Mouse (Mus musculus) stomach, embryonic 14.5 days (tissue): ENCODE data around the gene Spata5. TPM values are rescaled to one million over a fixed set of nuclear protein-coding genes. Genes with fewer than 3 reads are reported as not detected.

ENCODE experiments used
- ATAC-seq: fragments of 200-750 bp; cut with Nextera tagmentation; 2 replicates; pipeline ENCODE4 v1.8.0; 2017; ENCODE audit warnings: low read depth, moderate TSS enrichment; ENCODE audit not compliant: insufficient number of reproducible peaks, insufficient read depth, low FRiP score
- H3K27ac ChIP-seq: fragments of 300-500 bp; sonication (generic); 2 replicates; pipeline ENCODE4 v1.5.1; 2014; ENCODE audit warnings: mild to moderate bottlenecking, low read length, moderate library complexity, mixed read lengths
- H3K27me3 ChIP-seq: fragments of 300-500 bp; sonication (generic); 2 replicates; pipeline ENCODE4 v1.6.1; 2014; ENCODE audit warnings: low read length, control low read depth, mixed read lengths; ENCODE audit not compliant: control insufficient read depth, insufficient read depth
- H3K36me3 ChIP-seq: fragments of 300-500 bp; sonication (generic); 2 replicates; pipeline ENCODE4 v1.6.1; 2014; ENCODE audit warnings: mild to moderate bottlenecking, control low read depth, low read length, moderate library complexity, mixed read lengths; ENCODE audit not compliant: control insufficient read depth, insufficient read depth
- H3K4me1 ChIP-seq: fragments of 300-500 bp; sonication (generic); 2 replicates; pipeline ENCODE4 v1.6.1; 2014; ENCODE audit warnings: low read length, control low read depth, mixed read lengths; ENCODE audit not compliant: control insufficient read depth, insufficient read depth
- H3K4me2 ChIP-seq: fragments of 300-500 bp; sonication (generic); replicated peaks from 2 replicates; pipeline ENCODE4 v1.6.1; 2014; ENCODE audit warnings: low read depth, low read length, control low read depth
- H3K4me3 ChIP-seq: fragments of 300-500 bp; sonication (generic); 2 replicates; pipeline ENCODE4 v1.5.1; 2014; ENCODE audit warnings: low read depth, low read length, control low read depth
- H3K9ac ChIP-seq: fragments of 300-500 bp; sonication (generic); replicated peaks from 2 replicates; pipeline ENCODE4 v1.6.1; 2014; ENCODE audit warnings: low read depth, mild to moderate bottlenecking, control low read depth, low read length, moderate library complexity, mixed read lengths
- H3K9me3 ChIP-seq: fragments of 300-500 bp; sonication (generic); 2 replicates; pipeline ENCODE4 v1.6.1; 2016; ENCODE audit warnings: low read depth, low read length, control low read depth; ENCODE audit not compliant: control insufficient read depth
- WGBS: fragments of 180-500 bp; shearing (Covaris S2); extraction: QIAGEN DNeasy Blood & Tissue Kit; methylation state at CpG from one replicate; pipeline ENCODE4 v1.1.7; 2014; 5-methylcytosine and 5-hydroxymethylcytosine counted together
- polyA plus RNA-seq: library from polyadenylated mRNA; unstranded; fragments of >200 nt; fragmentation: Nextera tagmentation; extraction: Ambion mirVana; gene quantifications from 2 replicates; pipeline ENCODE4 v1.2.1, GENCODE M21; 2014

Gene Spata5
- polyA plus RNA-seq, 1 experiment from 2014 or later: 40.8 TPM

- H3K4me3 ChIP-seq: no peak overlapping the region
- peak; percentile 56; the same call in 1 of the 2 replicates for ATAC-seq
These were observed 139.6 kb downstream of the Spata5 start for GRCm38 (mm10) chr3:37559339-37559738.

GRCm38 (mm10) chr3:37561466-37561865 is 141.8 kb downstream of the Spata5 start:
- Histone ChIP-seq H3K4me1 (peaks cover 13% of the 10 kb centered on the region; the same call in 1 of the 2 replicates), H3K36me3 (no peaks in the 10 kb centered on the region), H3K4me3 (no peak overlapping the region), H3K27ac (no peak overlapping the region), H3K9ac (no peak overlapping the region), H3K9me3 (no peaks in the 10 kb centered on the region), H3K4me2 (no peak overlapping the region), H3K27me3 (no peaks in the 10 kb centered on the region)
- 80% methylated on average over 3 of the region's 3 CpGs for WGBS
- ATAC-seq: no peak

More at GRCm38 (mm10) chr3:37559339-37559738, 139.6 kb downstream of the Spata5 start:
- Histone ChIP-seq H3K9me3 (no peaks in the 10 kb centered on the region), H3K4me1 (peaks cover 19% of the 10 kb centered on the region; the same call in 1 of the 2 replicates), H3K36me3 (no peaks in the 10 kb centered on the region), H3K27me3 (no peaks in the 10 kb centered on the region), H3K9ac (no peak overlapping the region), H3K27ac (no peak overlapping the region), H3K4me2 (no peak overlapping the region)
- WGBS: 71% methylated on average over 2 of the region's 2 CpGs

- no peaks in the 10 kb centered on the region for H3K9me3 ChIP-seq
- H3K4me2 ChIP-seq: no peak overlapping the region
- no peak for ATAC-seq
- 90% methylated on average over 6 of the region's 6 CpGs for WGBS
- H3K27ac ChIP-seq: no peak overlapping the region
- H3K36me3 ChIP-seq: no peaks in the 10 kb centered on the region
- H3K27me3 ChIP-seq: no peaks in the 10 kb centered on the region
- no peak overlapping the region for H3K4me3 ChIP-seq
- no peaks in the 10 kb centered on the region for H3K4me1 ChIP-seq
- H3K9ac ChIP-seq: no peak overlapping the region
These were observed 146.4 kb downstream of the Spata5 start for GRCm38 (mm10) chr3:37566097-37566496.

GRCm38 (mm10) chr3:37567505-37567904 is 147.8 kb downstream of the Spata5 start:
- no peaks in the 10 kb centered on the region for H3K27me3 ChIP-seq
- no peak overlapping the region for H3K4me3 ChIP-seq
- no peaks in the 10 kb centered on the region for H3K9me3 ChIP-seq
- no peak for ATAC-seq
- no peak overlapping the region for H3K4me2 ChIP-seq
- no peaks in the 10 kb centered on the region for H3K4me1 ChIP-seq
- 92% methylated on average over 1 of the region's 1 CpGs for WGBS
- no peaks in the 10 kb centered on the region for H3K36me3 ChIP-seq
- H3K27ac ChIP-seq: no peak overlapping the region
- H3K9ac ChIP-seq: no peak overlapping the region

GRCm38 (mm10) chr3:37568780-37569179 is 149.1 kb downstream of the Spata5 start:
- H3K9me3 ChIP-seq: no peaks in the 10 kb centered on the region
- H3K36me3 ChIP-seq: no peaks in the 10 kb centered on the region
- ATAC-seq: no peak
- no peaks in the 10 kb centered on the region for H3K4me1 ChIP-seq
- no peak overlapping the region for H3K4me2 ChIP-seq
- no peaks in the 10 kb centered on the region for H3K27me3 ChIP-seq
- no peak overlapping the region for H3K4me3 ChIP-seq
- H3K9ac ChIP-seq: no peak overlapping the region
- WGBS: 77% methylated on average over 1 of the region's 1 CpGs
- H3K27ac ChIP-seq: no peak overlapping the region

- no peaks in the 10 kb centered on the region for H3K9me3 ChIP-seq
- H3K36me3 ChIP-seq: no peaks in the 10 kb centered on the region
- no peaks in the 10 kb centered on the region for H3K4me1 ChIP-seq
- 47% methylated on average over 22 of the region's 22 CpGs for WGBS
- no peaks in the 10 kb centered on the region for H3K27me3 ChIP-seq
- H3K4me3 ChIP-seq: no peak overlapping the region
- H3K27ac ChIP-seq: no peak overlapping the region
- no peak overlapping the region for H3K4me2 ChIP-seq
- H3K9ac ChIP-seq: no peak overlapping the region
- no peak for ATAC-seq
These were observed 150.2 kb downstream of the Spata5 start for GRCm38 (mm10) chr3:37569661-37570566.

- no peak overlapping the region for H3K4me2 ChIP-seq
- no peaks in the 10 kb centered on the region for H3K27me3 ChIP-seq
- no peak overlapping the region for H3K9ac ChIP-seq
- H3K27ac ChIP-seq: no peak overlapping the region
- no peaks in the 10 kb centered on the region for H3K4me1 ChIP-seq
- H3K4me3 ChIP-seq: no peak overlapping the region
- WGBS: 60% methylated on average over 4 of the region's 4 CpGs
- H3K36me3 ChIP-seq: no peaks in the 10 kb centered on the region
- no peaks in the 10 kb centered on the region for H3K9me3 ChIP-seq
- ATAC-seq: no peak
These were observed 151.9 kb downstream of the Spata5 start for GRCm38 (mm10) chr3:37571633-37572032.

- Histone ChIP-seq H3K9me3 (no peaks in the 10 kb centered on the region), H3K9ac (no peak overlapping the region), H3K4me3 (no peak overlapping the region), H3K27me3 (no peaks in the 10 kb centered on the region), H3K4me1 (no peaks in the 10 kb centered on the region), H3K36me3 (no peaks in the 10 kb centered on the region), H3K4me2 (no peak overlapping the region), H3K27ac (no peak overlapping the region)
- 75% methylated on average over 6 of the region's 6 CpGs for WGBS
- ATAC-seq: no peak
These were observed 152.4 kb downstream of the Spata5 start for GRCm38 (mm10) chr3:37572066-37572465.
